Mouse (Mus musculus): Measurements from ENCODE around the gene Slc36a1. TPM values are rescaled to one million over a fixed set of nuclear protein-coding genes. Genes with fewer than 3 reads are reported as not detected.

Slc36a1 gene
- total RNA-seq (2023) = 29.2 and 35.1 TPM in 2 replicates

GRCm38 (mm10) chr11:55204159-55204596, at the start of gene Slc36a1:
Slc36a1 (plus strand) TSS chr11:55204350.

GRCm38 (mm10) chr11:55184733-55185291, 19.3 kb upstream of the Slc36a1 start, which contains the start of gene Slc36a2:
Slc36a2 (minus strand) TSS chr11:55185077.

Other genes with a start within 250 kb of the Slc36a1 start
- gene Tnip1, start 241.4 kb upstream of the Slc36a1 start, total RNA-seq (2023) = 88.5 and 116 TPM in 2 replicates
- gene Anxa6, start 170.9 kb upstream of the Slc36a1 start, total RNA-seq (2023) = 90.1 and 100 TPM in 2 replicates
- gene Ccdc69, start 126.2 kb upstream of the Slc36a1 start, total RNA-seq (2023) = 3.9 and 6.2 TPM in 2 replicates
- 94.1 and 101 TPM in 2 replicates for gene Gm2a, start 106.2 kb upstream of the Slc36a1 start, total RNA-seq (2023)
- gene Slc36a3, start 52.6 kb upstream of the Slc36a1 start, total RNA-seq (2023) = 0.36 TPM in 1 of 2 replicates, not detected in the other
- gene Slc36a2, start 19.3 kb upstream of the Slc36a1 start, total RNA-seq (2023) = 2.4 TPM in 2 replicates
- 0.32 and 0.41 TPM in 2 replicates for gene Fat2, start 132.2 kb downstream of the Slc36a1 start, total RNA-seq (2023)
- 23.9 and 28.5 TPM in 2 replicates for gene Sparc, start 218.8 kb downstream of the Slc36a1 start, total RNA-seq (2023)